Mouse (Mus musculus): ENCODE data around the gene Fzr1. TPM values are rescaled to one million over a fixed set of nuclear protein-coding genes. Genes with fewer than 3 reads are reported as not detected.

Fzr1 gene
- polyA plus RNA-seq, 1 experiment, result 47.8 TPM

- no peak for TF ChIP-seq EP300 (IDR thresholded peaks at IDR 0.05; ENCODE audit: insufficient read depth, low read depth, low read length)
- no peak for TF ChIP-seq POLR2A (IDR thresholded peaks at IDR 0.05; ENCODE audit: insufficient read depth, low read length)
- no peak for TF ChIP-seq CTCF (IDR thresholded peaks at IDR 0.05; ENCODE audit: low read depth, low read length)
- no peaks in the 10 kb centered on the region for H3K27me3 ChIP-seq (ENCODE audit: control insufficient read depth, insufficient read depth, low read length, poor library complexity, severe bottlenecking)
- H3K4me3 ChIP-seq (ENCODE audit: low read depth, low read length), result peak overlapping the region; percentile 42
- no peaks in the 10 kb centered on the region for H3K9me3 ChIP-seq (replicated peaks; ENCODE audit: control insufficient read depth, insufficient read depth, low read length, poor library complexity, severe bottlenecking)
- peaks cover 28% of the 10 kb centered on the region for H3K4me1 ChIP-seq (ENCODE audit: control insufficient read depth, insufficient read depth, low read length)
- no peak overlapping the region for H3K9ac ChIP-seq (ENCODE audit: low read depth, poor library complexity, severe bottlenecking)
- H3K36me3 ChIP-seq (ENCODE audit: control insufficient read depth, insufficient read depth, low read length, poor library complexity, severe bottlenecking), result no peaks in the 10 kb centered on the region
- peak overlapping the region; percentile 46 for H3K27ac ChIP-seq (ENCODE audit: insufficient read depth, low read length)
Observed at GRCm38 (mm10) chr10:81409330-81409729, 31.0 kb upstream of the Fzr1 start.

- no peak for TF ChIP-seq POLR2A (IDR thresholded peaks at IDR 0.05; ENCODE audit: insufficient read depth, low read length)
- TF ChIP-seq EP300 (IDR thresholded peaks at IDR 0.05; ENCODE audit: insufficient read depth, low read depth, low read length), result no peak
- no peak for TF ChIP-seq CTCF (IDR thresholded peaks at IDR 0.05; ENCODE audit: low read depth, low read length)
- Histone ChIP-seq H3K9me3 (replicated peaks; ENCODE audit: control insufficient read depth, insufficient read depth, low read length, poor library complexity, severe bottlenecking) (no peaks in the 10 kb centered on the region), H3K27me3 (ENCODE audit: control insufficient read depth, insufficient read depth, low read length, poor library complexity, severe bottlenecking) (no peaks in the 10 kb centered on the region), H3K4me3 (ENCODE audit: low read depth, low read length) (0 out of 2 replicates have a peak overlapping the region, but pooled peaks have one; percentile 18), H3K27ac (ENCODE audit: insufficient read depth, low read length) (0 out of 2 replicates have a peak overlapping the region, but pooled peaks have one; percentile 21), H3K9ac (ENCODE audit: low read depth, poor library complexity, severe bottlenecking) (no peak overlapping the region), H3K4me1 (ENCODE audit: control insufficient read depth, insufficient read depth, low read length) (peaks cover 28% of the 10 kb centered on the region), H3K36me3 (ENCODE audit: control insufficient read depth, insufficient read depth, low read length, poor library complexity, severe bottlenecking) (no peaks in the 10 kb centered on the region)
Observed at GRCm38 (mm10) chr10:81408871-81409291, 30.6 kb upstream of the Fzr1 start.

GRCm38 (mm10) chr10:81408424-81408729, 30.1 kb upstream of the Fzr1 start:
- Histone ChIP-seq H3K4me3 (ENCODE audit: low read depth, low read length) (0 out of 2 replicates have a peak overlapping the region, but pooled peaks have one; percentile 18), H3K27me3 (ENCODE audit: control insufficient read depth, insufficient read depth, low read length, poor library complexity, severe bottlenecking) (no peaks in the 10 kb centered on the region), H3K4me1 (ENCODE audit: control insufficient read depth, insufficient read depth, low read length) (peaks cover 25% of the 10 kb centered on the region), H3K9me3 (replicated peaks; ENCODE audit: control insufficient read depth, insufficient read depth, low read length, poor library complexity, severe bottlenecking) (no peaks in the 10 kb centered on the region), H3K36me3 (ENCODE audit: control insufficient read depth, insufficient read depth, low read length, poor library complexity, severe bottlenecking) (no peaks in the 10 kb centered on the region), H3K27ac (ENCODE audit: insufficient read depth, low read length) (no peak overlapping the region), H3K9ac (ENCODE audit: low read depth, poor library complexity, severe bottlenecking) (no peak overlapping the region)
- TF ChIP-seq CTCF (IDR thresholded peaks at IDR 0.05; ENCODE audit: low read depth, low read length) (no peak), EP300 (IDR thresholded peaks at IDR 0.05; ENCODE audit: insufficient read depth, low read depth, low read length) (no peak), POLR2A (IDR thresholded peaks at IDR 0.05; ENCODE audit: insufficient read depth, low read length) (no peak)

GRCm38 (mm10) chr10:81407539-81408423, 29.5 kb upstream of the Fzr1 start:
- Histone ChIP-seq H3K27me3 (ENCODE audit: control insufficient read depth, insufficient read depth, low read length, poor library complexity, severe bottlenecking) (no peaks in the 10 kb centered on the region), H3K4me3 (ENCODE audit: low read depth, low read length) (peak overlapping the region; percentile 36), H3K4me1 (ENCODE audit: control insufficient read depth, insufficient read depth, low read length) (peaks cover 24% of the 10 kb centered on the region), H3K36me3 (ENCODE audit: control insufficient read depth, insufficient read depth, low read length, poor library complexity, severe bottlenecking) (no peaks in the 10 kb centered on the region), H3K9me3 (replicated peaks; ENCODE audit: control insufficient read depth, insufficient read depth, low read length, poor library complexity, severe bottlenecking) (no peaks in the 10 kb centered on the region), H3K27ac (ENCODE audit: insufficient read depth, low read length) (no peak overlapping the region), H3K9ac (ENCODE audit: low read depth, poor library complexity, severe bottlenecking) (no peak overlapping the region)
- TF ChIP-seq CTCF (IDR thresholded peaks at IDR 0.05; ENCODE audit: low read depth, low read length) (no peak), POLR2A (IDR thresholded peaks at IDR 0.05; ENCODE audit: insufficient read depth, low read length) (no peak), EP300 (IDR thresholded peaks at IDR 0.05; ENCODE audit: insufficient read depth, low read depth, low read length) (no peak)

DNA sequence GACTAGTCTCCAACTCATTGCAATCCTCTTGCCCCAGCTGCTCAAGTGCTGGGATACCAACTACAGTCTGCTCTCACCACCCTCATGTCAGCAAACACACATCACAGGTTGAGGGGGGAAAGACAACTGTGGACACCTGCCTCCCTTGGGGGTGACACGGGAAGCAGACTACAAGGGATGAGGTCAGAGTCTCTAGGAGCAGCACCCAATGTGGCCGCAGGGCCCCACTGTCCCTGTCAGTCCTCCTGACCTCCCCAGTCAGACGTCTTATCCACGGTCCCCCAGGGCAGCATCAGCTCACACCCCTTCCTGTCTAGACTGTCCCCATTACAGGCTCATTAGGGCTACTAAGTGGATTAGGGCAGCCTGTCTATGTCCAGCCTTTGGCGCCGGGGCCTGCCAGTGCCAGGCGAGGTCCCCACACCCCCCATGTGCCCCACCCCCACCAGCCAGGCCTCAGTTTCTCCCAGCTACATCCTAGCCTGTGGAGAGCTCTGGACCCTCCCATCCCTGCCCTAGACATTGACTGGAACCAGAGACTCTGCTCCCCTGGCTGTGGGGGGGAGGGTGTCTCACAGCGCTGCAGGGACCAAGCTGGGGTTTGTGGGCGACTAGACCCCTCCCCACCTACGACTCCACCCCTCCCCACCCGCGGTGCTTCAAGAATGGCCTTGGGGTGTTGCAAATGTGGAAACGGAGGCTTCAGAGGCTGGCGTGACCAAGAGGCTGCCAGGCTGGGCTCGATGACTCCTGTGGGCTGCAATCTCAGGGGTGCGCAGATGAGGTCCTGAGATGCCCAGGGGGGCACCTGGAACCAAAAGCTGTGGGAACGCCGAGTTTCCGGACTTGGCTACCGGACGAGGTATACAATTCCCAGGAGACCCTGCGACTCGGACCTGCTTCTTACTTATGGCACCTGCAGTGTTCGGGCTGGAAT, 28.5 kb upstream of the Fzr1 start:
- H3K9me3 ChIP-seq (replicated peaks; ENCODE audit: control insufficient read depth, insufficient read depth, low read length, poor library complexity, severe bottlenecking), result no peaks in the 10 kb centered on the region
- no peak overlapping the region for H3K27ac ChIP-seq (ENCODE audit: insufficient read depth, low read length)
- H3K9ac ChIP-seq (ENCODE audit: low read depth, poor library complexity, severe bottlenecking), result no peak overlapping the region
- TF ChIP-seq EP300 (IDR thresholded peaks at IDR 0.05; ENCODE audit: insufficient read depth, low read depth, low read length) (no peak), CTCF (IDR thresholded peaks at IDR 0.05; ENCODE audit: low read depth, low read length) (no peak), POLR2A (IDR thresholded peaks at IDR 0.05; ENCODE audit: insufficient read depth, low read length) (no peak)
- H3K4me3 ChIP-seq (ENCODE audit: low read depth, low read length), result no peak overlapping the region
- H3K36me3 ChIP-seq (ENCODE audit: control insufficient read depth, insufficient read depth, low read length, poor library complexity, severe bottlenecking), result no peaks in the 10 kb centered on the region
- no peaks in the 10 kb centered on the region for H3K27me3 ChIP-seq (ENCODE audit: control insufficient read depth, insufficient read depth, low read length, poor library complexity, severe bottlenecking)
- H3K4me1 ChIP-seq (ENCODE audit: control insufficient read depth, insufficient read depth, low read length), result peaks cover 22% of the 10 kb centered on the region
